Comparison of ENCODE assay signal across 8 mouse cellular contexts in genomic region chr7:83745413-83746106, GRCm38 (mm10). TPM values are rescaled to one million over a fixed set of nuclear protein-coding genes. Genes with fewer than 3 reads are reported as not detected.
DNase-seq lines count a peak whose midpoint lies in the region; ATAC-seq lines count a peak whose summit lies in the region.

TSS of gene Il16 (minus strand) at chr7:83745726.

- peak within 1 kb of the TSS; percentile 76 for H3K27ac ChIP-seq in lung, embryonic 15.5 days
- H3K27ac ChIP-seq in hindbrain, embryonic 16.5 days (ENCODE audit: low read depth, low read length) = no peak within 1 kb of the TSS
- no peak within 1 kb of the TSS for H3K27ac ChIP-seq in neural tube, embryonic 12.5 days

- peak; percentile 67; the same call in 1 of the 2 replicates for ATAC-seq in lung, embryonic 15.5 days (ENCODE audit: borderline replicate concordance, extremely low read depth, low FRiP score, low TSS enrichment)
- no peak for ATAC-seq in granulocyte monocyte progenitor cell, adult 5-6 weeks (replicated peaks; ENCODE audit: poor library complexity, severe bottlenecking)
- peak; percentile 39; the same call in 1 of the 2 replicates for ATAC-seq in hindbrain, embryonic 16.5 days
- 0 out of 2 replicates have a peak, but pooled peaks have one; percentile 17 for ATAC-seq in neural tube, embryonic 12.5 days (ENCODE audit: low FRiP score, low read depth)

- peak within 1 kb of the TSS; percentile 20 for H3K4me3 ChIP-seq in lung, embryonic 15.5 days
- no peak within 1 kb of the TSS for H3K4me3 ChIP-seq in hindbrain, embryonic 16.5 days (ENCODE audit: low read length)
- H3K4me3 ChIP-seq in neural tube, embryonic 12.5 days = no peak within 1 kb of the TSS

- no peaks in the 10 kb centered on the region for H3K36me3 ChIP-seq in lung, embryonic 15.5 days
- H3K36me3 ChIP-seq in hindbrain, embryonic 16.5 days (ENCODE audit: control insufficient read depth, insufficient read depth, low read length) = no peaks in the 10 kb centered on the region
- H3K36me3 ChIP-seq in neural tube, embryonic 12.5 days = no peaks in the 10 kb centered on the region

- peak within 1 kb of the TSS; percentile 27 for H3K9ac ChIP-seq in lung, embryonic 15.5 days
- H3K9ac ChIP-seq in hindbrain, embryonic 16.5 days (ENCODE audit: low read depth, low read length) = no peak within 1 kb of the TSS
- H3K9ac ChIP-seq in neural tube, embryonic 12.5 days = no peak within 1 kb of the TSS

- 18% methylated on average over 20 of the region's 20 CpGs for WGBS in lung, embryonic 15.5 days
- WGBS in hindbrain, embryonic 16.5 days = 43% methylated on average over 20 of the region's 20 CpGs
- 53% methylated on average over 20 of the region's 20 CpGs for WGBS in neural tube, embryonic 12.5 days

- H3K9me3 ChIP-seq in lung, embryonic 15.5 days = no peaks in the 10 kb centered on the region
- no peaks in the 10 kb centered on the region for H3K9me3 ChIP-seq in hindbrain, embryonic 16.5 days (ENCODE audit: control insufficient read depth, low read length)
- no peaks in the 10 kb centered on the region for H3K9me3 ChIP-seq in neural tube, embryonic 12.5 days

- peaks cover 20% of the 10 kb centered on the region for H3K4me1 ChIP-seq in lung, embryonic 15.5 days
- H3K4me1 ChIP-seq in hindbrain, embryonic 16.5 days (ENCODE audit: control insufficient read depth, insufficient read depth, low read depth, low read length) = peaks cover 3% of the 10 kb centered on the region; the same call in 1 of the 2 replicates
- H3K4me1 ChIP-seq in neural tube, embryonic 12.5 days = no peaks in the 10 kb centered on the region

- DNase-seq in lung, postnatal 10 days = no peak
- DNase-seq in liver = no peak
- DNase-seq in thymus, postnatal 25 days = no peak
- no peak for DNase-seq in frontal cortex, adult 2 months (ENCODE audit: extremely low spot score in 1 of 2, low spot score in 1 of 2)

- no peaks in the 10 kb centered on the region for H3K27me3 ChIP-seq in lung, embryonic 15.5 days
- H3K27me3 ChIP-seq in hindbrain, embryonic 16.5 days (replicated peaks; ENCODE audit: control insufficient read depth, insufficient read depth, low read length) = no peaks in the 10 kb centered on the region; the same call in 1 of the 2 replicates
- no peaks in the 10 kb centered on the region for H3K27me3 ChIP-seq in neural tube, embryonic 12.5 days (replicated peaks)

- peak within 1 kb of the TSS; percentile 46 for H3K4me2 ChIP-seq in lung, embryonic 15.5 days
- H3K4me2 ChIP-seq in hindbrain, embryonic 16.5 days (ENCODE audit: low read length) = peak within 1 kb of the TSS; percentile 5; the same call in 1 of the 2 replicates
- peak within 1 kb of the TSS; percentile 3; the same call in 1 of the 2 replicates for H3K4me2 ChIP-seq in neural tube, embryonic 12.5 days (replicated peaks)

RNA-seq across cellular contexts. Expression of gene Il16, which starts in this region (rescaled TPM):
- 3.7 and 5.5 TPM in 2 replicates for polyA plus RNA-seq in lung, embryonic 15.5 days (2015; fragmentation: Nextera tagmentation; extraction: Ambion mirVana)
- total RNA-seq in granulocyte monocyte progenitor cell, adult 5-6 weeks (2014; fragmentation: Nextera tagmentation) = 43.0 and 52.2 TPM in 2 replicates
- total RNA-seq in granulocyte monocyte progenitor cell, adult 5-6 weeks (2017) = 66.4 and 71.5 TPM in 2 replicates
- polyA plus RNA-seq in hindbrain, embryonic 16.5 days (2015; fragmentation: Nextera tagmentation; extraction: Ambion mirVana) = 1.1 and 1.2 TPM in 2 replicates
- 1.5 and 1.6 TPM in 2 replicates for polyA plus RNA-seq in neural tube, embryonic 12.5 days (2016; fragmentation: Nextera tagmentation; extraction: Ambion mirVana)
- 1.5 and 2.0 TPM in 2 replicates for polyA plus RNA-seq in frontal cortex, adult 2 months (2012; rRNA removed)
